ENCODE assay signal across 9 mouse cellular contexts in the genomic region with DNA sequence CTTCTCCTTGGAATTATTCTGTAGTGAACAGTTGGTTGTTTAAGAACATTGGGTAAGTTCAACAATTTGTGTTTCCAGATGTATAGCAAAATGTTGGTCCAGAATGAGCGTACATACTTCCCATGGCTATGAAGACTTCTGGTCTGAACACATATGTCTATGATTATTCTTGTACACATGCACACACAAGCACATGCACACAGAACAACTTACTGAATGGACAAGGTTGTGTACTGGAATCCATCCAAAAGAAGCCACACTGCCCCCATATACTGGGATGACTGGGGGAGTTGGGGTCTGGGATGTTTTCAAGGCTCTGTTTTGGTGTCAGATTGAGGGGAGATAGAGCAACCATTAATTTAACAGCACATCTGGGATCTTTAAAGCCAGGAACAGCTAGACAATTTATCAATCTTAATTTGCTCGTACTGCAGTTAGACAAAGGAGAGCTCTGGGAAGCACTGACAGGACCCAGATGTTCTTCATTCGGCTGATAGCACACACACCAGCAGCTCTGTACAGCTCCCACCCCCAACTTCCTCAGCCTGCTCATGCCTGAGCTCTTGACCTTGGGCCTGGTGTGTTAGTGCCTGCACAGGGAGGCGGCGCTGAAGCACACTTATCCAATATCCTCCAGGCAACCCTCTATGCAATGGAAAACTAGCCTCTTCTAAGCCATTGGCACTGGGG.
DNase-seq lines count a peak whose midpoint lies in the region; ATAC-seq lines count a peak whose summit lies in the region.
"Had no signal": no experiment of that assay in that cellular context is flagged by ENCODE, and none has a peak within 500 bp of the region (broad histone marks: within the 10 kb centered on the region; RNA-seq: fewer than 3 reads in every experiment).

No protein-coding gene starts in this region.

- peak; percentile 34 for DNase-seq in adrenal gland, adult 2 months
- no peak for DNase-seq in adrenal gland, adult 8-10 months
- peak; percentile 33 for DNase-seq in lung, postnatal 14 days
- DNase-seq in urinary bladder, postnatal 14 days (ENCODE audit: low spot score), result no peak
- no peak for DNase-seq in urinary bladder, adult 2 months (ENCODE audit: low spot score)
- DNase-seq in forebrain, embryonic 14.5 days (ENCODE audit: low spot score), result no peak
- DNase-seq: gastrocnemius, postnatal 14 days had no signal

- 34% methylated on average over 5 of the region's 5 CpGs for WGBS in heart, embryonic 12.5 days
- 21% methylated on average over 5 of the region's 5 CpGs for WGBS in kidney, embryonic 15.5 days
- 82% methylated on average over 5 of the region's 5 CpGs for WGBS in forebrain, embryonic 14.5 days

- no peak overlapping the region for H3K4me2 ChIP-seq in heart, embryonic 12.5 days
- H3K4me2 ChIP-seq in kidney, embryonic 15.5 days, result no peak overlapping the region
- H3K4me2 ChIP-seq in forebrain, embryonic 14.5 days (ENCODE audit: low read length), result no peak overlapping the region

- ATAC-seq in heart, embryonic 12.5 days (ENCODE audit: insufficient number of reproducible peaks, low FRiP score), result peak; percentile 85
- ATAC-seq in kidney, embryonic 15.5 days (replicated peaks; ENCODE audit: low FRiP score), result peak; percentile 99
- no peak for ATAC-seq in forebrain, embryonic 14.5 days

- no peaks in the 10 kb centered on the region for H3K36me3 ChIP-seq in heart, embryonic 12.5 days
- no peaks in the 10 kb centered on the region for H3K36me3 ChIP-seq in kidney, embryonic 15.5 days
- no peaks in the 10 kb centered on the region for H3K36me3 ChIP-seq in forebrain, embryonic 14.5 days (ENCODE audit: control insufficient read depth, insufficient read depth, low read length)

- peak overlapping the region; percentile 56 for H3K27ac ChIP-seq in heart, embryonic 12.5 days (ENCODE audit: poor library complexity, severe bottlenecking)
- peak overlapping the region; percentile 49 for H3K27ac ChIP-seq in kidney, embryonic 15.5 days
- H3K27ac ChIP-seq in forebrain, embryonic 14.5 days (ENCODE audit: low read depth, low read length), result no peak overlapping the region

- H3K27me3 ChIP-seq in heart, embryonic 12.5 days (replicated peaks), result no peaks in the 10 kb centered on the region
- no peaks in the 10 kb centered on the region for H3K27me3 ChIP-seq in kidney, embryonic 15.5 days
- H3K27me3 ChIP-seq in forebrain, embryonic 14.5 days (replicated peaks; ENCODE audit: control insufficient read depth, insufficient read depth, low read length), result no peaks in the 10 kb centered on the region

- H3K9ac ChIP-seq in heart, embryonic 12.5 days, result no peak overlapping the region
- no peak overlapping the region for H3K9ac ChIP-seq in kidney, embryonic 15.5 days
- H3K9ac ChIP-seq in forebrain, embryonic 14.5 days (ENCODE audit: low read length), result no peak overlapping the region

- H3K4me1 ChIP-seq in heart, embryonic 12.5 days (replicated peaks), result peaks cover 15% of the 10 kb centered on the region
- H3K4me1 ChIP-seq in kidney, embryonic 15.5 days, result peaks cover 16% of the 10 kb centered on the region
- no peaks in the 10 kb centered on the region for H3K4me1 ChIP-seq in forebrain, embryonic 14.5 days (ENCODE audit: control insufficient read depth, insufficient read depth, low read length)

- H3K9me3 ChIP-seq in heart, embryonic 12.5 days (replicated peaks), result no peaks in the 10 kb centered on the region
- no peaks in the 10 kb centered on the region for H3K9me3 ChIP-seq in kidney, embryonic 15.5 days (replicated peaks)
- H3K9me3 ChIP-seq in forebrain, embryonic 14.5 days (replicated peaks; ENCODE audit: control insufficient read depth, low read length), result no peaks in the 10 kb centered on the region

- H3K4me3 ChIP-seq in heart, embryonic 12.5 days, result no peak overlapping the region
- no peak overlapping the region for H3K4me3 ChIP-seq in kidney, embryonic 15.5 days (replicated peaks)
- H3K4me3 ChIP-seq in forebrain, embryonic 14.5 days (ENCODE audit: low read depth, low read length), result no peak overlapping the region

Comparison
In these comparisons a context has a peak if more than half of its experiments do, and no peak if none do; other contexts are left out.
1. DNase-seq: peak in adrenal gland, adult 2 months (single experiment) and lung, postnatal 14 days (single experiment); none in adrenal gland, adult 8-10 months (single experiment), urinary bladder, postnatal 14 days (single experiment), urinary bladder, adult 2 months (single experiment) and forebrain, embryonic 14.5 days (single experiment).